Mouse (Mus musculus) intestine, postnatal 0 days (tissue): ENCODE measurements around the gene Pdyn. TPM values are rescaled to one million over a fixed set of nuclear protein-coding genes. Genes with fewer than 3 reads are reported as not detected.

Experiments
- ATAC-seq: fragments of 200-750 bp; cut with Nextera tagmentation; 2 replicates; pipeline ENCODE4 v1.8.0; 2017; ENCODE audit warnings: mild to moderate bottlenecking, moderate TSS enrichment, moderate library complexity
- H3K27ac ChIP-seq: fragments of 300-500 bp; sonication (generic); 2 replicates; pipeline ENCODE4 v1.5.1; 2014; ENCODE audit warnings: mild to moderate bottlenecking, low read depth, low read length, moderate library complexity
- H3K27me3 ChIP-seq: fragments of 300-500 bp; sonication (generic); replicated peaks from 2 replicates; pipeline ENCODE4 v1.6.1; 2014; ENCODE audit warnings: low read length, mixed read lengths; ENCODE audit not compliant: control insufficient read depth, insufficient read depth
- H3K36me3 ChIP-seq: fragments of 300-500 bp; sonication (generic); 2 replicates; pipeline ENCODE4 v1.6.1; 2014; ENCODE audit warnings: mild to moderate bottlenecking, moderate library complexity; ENCODE audit not compliant: control insufficient read depth, insufficient read depth
- H3K4me1 ChIP-seq: fragments of 300-500 bp; sonication (generic); replicated peaks from 2 replicates; pipeline ENCODE4 v1.6.1; 2014; ENCODE audit warnings: antibody characterized with exemption, low read length, mixed read lengths; ENCODE audit not compliant: control insufficient read depth, insufficient read depth
- H3K4me2 ChIP-seq: fragments of 300-500 bp; sonication (generic); replicated peaks from 2 replicates; pipeline ENCODE4 v1.6.1; 2014; ENCODE audit warnings: low read depth, mild to moderate bottlenecking, moderate library complexity
- H3K4me3 ChIP-seq: fragments of 300-500 bp; sonication (generic); 2 replicates; pipeline ENCODE4 v1.5.1; 2014; ENCODE audit warnings: low read depth, low read length
- H3K9ac ChIP-seq: fragments of 300-500 bp; sonication (generic); 2 replicates; pipeline ENCODE4 v1.6.1; 2014; ENCODE audit warnings: mild to moderate bottlenecking, low read depth, low read length
- H3K9me3 ChIP-seq: fragments of 300-500 bp; sonication (generic); 2 replicates; pipeline ENCODE4 v1.6.1; 2016; ENCODE audit warnings: mixed run types; ENCODE audit not compliant: control insufficient read depth
- CTCF ChIP-seq: sonication (generic); IDR thresholded peaks from 2 replicates; pipeline ENCODE4 v1.5.1; 2016; ENCODE audit warnings: low read depth, mild to moderate bottlenecking, control low read depth, antibody characterized with exemption, moderate library complexity
- WGBS: fragments of 180-500 bp; shearing (Covaris S2); extraction: QIAGEN DNeasy Blood & Tissue Kit; methylation state at CpG from one replicate; pipeline ENCODE4 v1.1.7; 2014; 5-methylcytosine and 5-hydroxymethylcytosine counted together
- polyA plus RNA-seq: library from polyadenylated mRNA; unstranded; fragments of >200 nt; fragmentation: Nextera tagmentation; extraction: Ambion mirVana; gene quantifications from 2 replicates; pipeline ENCODE4 v1.2.1, GENCODE M21; 2015

Pdyn gene
- polyA plus RNA-seq, 1 experiment from 2014 or later, result 1.2 TPM

GRCm38 (mm10) chr2:129713026-129713544 lies 13.4 kb upstream of the Pdyn start:
- WGBS, result 76% methylated on average over 5 of the region's 5 CpGs
- H3K9ac ChIP-seq, result no peak overlapping the region
- H3K27ac ChIP-seq, result no peak overlapping the region
- no peak for ATAC-seq
- H3K36me3 ChIP-seq, result no peaks in the 10 kb centered on the region
- no peaks in the 10 kb centered on the region for H3K27me3 ChIP-seq
- no peak overlapping the region for H3K4me2 ChIP-seq
- no peak overlapping the region for H3K4me3 ChIP-seq
- H3K9me3 ChIP-seq, result no peaks in the 10 kb centered on the region
- TF ChIP-seq CTCF, result no peak
- no peaks in the 10 kb centered on the region for H3K4me1 ChIP-seq

- Histone ChIP-seq H3K9ac (no peak overlapping the region), H3K4me2 (no peak overlapping the region), H3K4me3 (no peak overlapping the region), H3K27ac (no peak overlapping the region), H3K4me1 (no peaks in the 10 kb centered on the region), H3K36me3 (no peaks in the 10 kb centered on the region), H3K27me3 (0 out of 2 replicates have a peak, but pooled peaks cover 5% of the 10 kb centered on the region), H3K9me3 (no peaks in the 10 kb centered on the region)
- peak; percentile 78 for TF ChIP-seq CTCF
- no peak for ATAC-seq
- WGBS, result 9% methylated on average over 4 of the region's 4 CpGs
Measured at GRCm38 (mm10) chr2:129696059-129696458, 3.6 kb downstream of the Pdyn start.

GRCm38 (mm10) chr2:129694303-129694702 lies 5.3 kb downstream of the Pdyn start:
- no peak for TF ChIP-seq CTCF
- Histone ChIP-seq H3K36me3 (no peaks in the 10 kb centered on the region), H3K9ac (no peak overlapping the region), H3K9me3 (no peaks in the 10 kb centered on the region), H3K27me3 (0 out of 2 replicates have a peak, but pooled peaks cover 5% of the 10 kb centered on the region), H3K4me1 (no peaks in the 10 kb centered on the region), H3K4me2 (no peak overlapping the region), H3K27ac (no peak overlapping the region), H3K4me3 (no peak overlapping the region)
- no peak for ATAC-seq
- WGBS, result 29% methylated on average over 6 of the region's 6 CpGs

GRCm38 (mm10) chr2:129692694-129693093 lies 7.0 kb downstream of the Pdyn start:
- no peak for ATAC-seq
- no peak for TF ChIP-seq CTCF
- Histone ChIP-seq H3K4me1 (no peaks in the 10 kb centered on the region), H3K36me3 (no peaks in the 10 kb centered on the region), H3K9me3 (no peaks in the 10 kb centered on the region), H3K4me3 (no peak overlapping the region), H3K27me3 (0 out of 2 replicates have a peak, but pooled peaks cover 3% of the 10 kb centered on the region), H3K27ac (no peak overlapping the region), H3K9ac (no peak overlapping the region), H3K4me2 (no peak overlapping the region)
- 86% methylated on average over 8 of the region's 8 CpGs for WGBS

- H3K27me3 ChIP-seq, result no peaks in the 10 kb centered on the region
- no peaks in the 10 kb centered on the region for H3K4me1 ChIP-seq
- no peak overlapping the region for H3K9ac ChIP-seq
- H3K36me3 ChIP-seq, result no peaks in the 10 kb centered on the region
- WGBS, result 80% methylated on average over 7 of the region's 7 CpGs
- H3K27ac ChIP-seq, result no peak overlapping the region
- no peak overlapping the region for H3K4me3 ChIP-seq
- no peak for TF ChIP-seq CTCF
- ATAC-seq, result no peak
- H3K4me2 ChIP-seq, result no peak overlapping the region
- H3K9me3 ChIP-seq, result no peaks in the 10 kb centered on the region
Measured at GRCm38 (mm10) chr2:129689694-129690093, 9.9 kb downstream of the Pdyn start.

- Histone ChIP-seq H3K36me3 (no peaks in the 10 kb centered on the region), H3K27ac (no peak overlapping the region), H3K4me2 (no peak overlapping the region), H3K4me1 (no peaks in the 10 kb centered on the region), H3K4me3 (no peak overlapping the region), H3K27me3 (no peaks in the 10 kb centered on the region), H3K9me3 (no peaks in the 10 kb centered on the region), H3K9ac (no peak overlapping the region)
- no peak for ATAC-seq
- WGBS, result 92% methylated on average over 28 of the region's 28 CpGs
- TF ChIP-seq CTCF, result no peak
Measured at GRCm38 (mm10) chr2:129688036-129688625, 11.5 kb downstream of the Pdyn start.
